Mouse (Mus musculus) intestine, postnatal 0 days (tissue): ENCODE results near the gene Vps11. TPM values are rescaled to one million over a fixed set of nuclear protein-coding genes. Genes with fewer than 3 reads are reported as not detected.
A peak's percentile ranks its signal among the peaks of the same experiment; 100 is the strongest.
"Not testable (repeated sequence)": the region's sequence is repeated elsewhere in the genome, so short reads cannot be mapped to it uniquely, and the experiment has no call there.

Source experiments
- ATAC-seq: fragments of 200-750 bp; cut with Nextera tagmentation; 2 replicates; pipeline ENCODE4 v1.8.0; 2017; ENCODE audit warnings: mild to moderate bottlenecking, moderate TSS enrichment, moderate library complexity
- H3K27ac ChIP-seq: fragments of 300-500 bp; sonication (generic); 2 replicates; pipeline ENCODE4 v1.5.1; 2014; ENCODE audit warnings: mild to moderate bottlenecking, low read depth, low read length, moderate library complexity
- H3K27me3 ChIP-seq: fragments of 300-500 bp; sonication (generic); replicated peaks from 2 replicates; pipeline ENCODE4 v1.6.1; 2014; ENCODE audit warnings: low read length, mixed read lengths; ENCODE audit not compliant: control insufficient read depth, insufficient read depth
- H3K36me3 ChIP-seq: fragments of 300-500 bp; sonication (generic); 2 replicates; pipeline ENCODE4 v1.6.1; 2014; ENCODE audit warnings: mild to moderate bottlenecking, moderate library complexity; ENCODE audit not compliant: control insufficient read depth, insufficient read depth
- H3K4me1 ChIP-seq: fragments of 300-500 bp; sonication (generic); replicated peaks from 2 replicates; pipeline ENCODE4 v1.6.1; 2014; ENCODE audit warnings: antibody characterized with exemption, low read length, mixed read lengths; ENCODE audit not compliant: control insufficient read depth, insufficient read depth
- H3K4me2 ChIP-seq: fragments of 300-500 bp; sonication (generic); replicated peaks from 2 replicates; pipeline ENCODE4 v1.6.1; 2014; ENCODE audit warnings: low read depth, mild to moderate bottlenecking, moderate library complexity
- H3K4me3 ChIP-seq: fragments of 300-500 bp; sonication (generic); 2 replicates; pipeline ENCODE4 v1.5.1; 2014; ENCODE audit warnings: low read depth, low read length
- H3K9ac ChIP-seq: fragments of 300-500 bp; sonication (generic); 2 replicates; pipeline ENCODE4 v1.6.1; 2014; ENCODE audit warnings: mild to moderate bottlenecking, low read depth, low read length
- H3K9me3 ChIP-seq: fragments of 300-500 bp; sonication (generic); 2 replicates; pipeline ENCODE4 v1.6.1; 2016; ENCODE audit warnings: mixed run types; ENCODE audit not compliant: control insufficient read depth
- CTCF ChIP-seq: sonication (generic); IDR thresholded peaks from 2 replicates; pipeline ENCODE4 v1.5.1; 2016; ENCODE audit warnings: low read depth, mild to moderate bottlenecking, control low read depth, antibody characterized with exemption, moderate library complexity
- whole genome bisulfite sequencing: fragments of 180-500 bp; shearing (Covaris S2); extraction: QIAGEN DNeasy Blood & Tissue Kit; methylation state at CpG from one replicate; pipeline ENCODE4 v1.1.7; 2014; 5-methylcytosine and 5-hydroxymethylcytosine counted together
- polyA plus RNA-seq: library from polyadenylated mRNA; unstranded; fragments of >200 nt; fragmentation: Nextera tagmentation; extraction: Ambion mirVana; gene quantifications from 2 replicates; pipeline ENCODE4 v1.2.1, GENCODE M21; 2015

Gene Vps11
- polyA plus RNA-seq, 1 experiment from 2014 or later, result 27.4 TPM

DNA sequence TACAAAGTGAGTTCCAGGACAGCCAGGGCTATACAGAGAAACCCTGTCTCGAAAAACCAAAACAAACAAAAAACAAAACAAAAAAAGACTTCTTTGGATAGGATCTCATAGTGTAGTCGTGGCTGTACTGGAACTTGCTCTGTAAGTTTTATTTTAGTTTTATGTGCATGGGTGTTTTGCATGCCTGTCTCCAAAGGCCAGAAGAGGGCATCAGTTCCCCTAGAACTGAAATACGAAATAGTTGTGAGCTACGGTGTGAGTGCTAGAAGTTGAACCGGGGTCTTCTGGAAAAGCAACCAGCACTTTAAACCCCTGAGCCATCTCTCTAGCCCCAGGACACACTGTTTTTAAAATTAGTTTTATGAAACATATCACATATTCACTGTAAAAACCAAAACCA lies 22.9 kb downstream of the Vps11 start:
- Histone ChIP-seq H3K36me3 (peaks cover 22% of the 10 kb centered on the region; the same call in 1 of the 2 replicates), H3K9me3 (no peaks in the 10 kb centered on the region), H3K27me3 (no peaks in the 10 kb centered on the region), H3K9ac (no peak overlapping the region), H3K4me2 (no peak overlapping the region), H3K27ac (no peak overlapping the region), H3K4me3 (no peak overlapping the region), H3K4me1 (no peaks in the 10 kb centered on the region)
- TF ChIP-seq CTCF, result peak; percentile 31; the same call in 1 of the 2 replicates
- no peak for ATAC-seq
- 82% methylated on average over 5 of the region's 5 CpGs for WGBS

- Histone ChIP-seq H3K4me3 (no peak overlapping the region), H3K36me3 (peaks cover 31% of the 10 kb centered on the region), H3K9ac (no peak overlapping the region), H3K9me3 (no peaks in the 10 kb centered on the region), H3K27ac (no peak overlapping the region), H3K27me3 (no peaks in the 10 kb centered on the region), H3K4me1 (no peaks in the 10 kb centered on the region), H3K4me2 (peak overlapping the region; percentile 93; the same call in 1 of the 2 replicates)
- no peak for ATAC-seq
- no peak for TF ChIP-seq CTCF
- 55% methylated on average over 9 of the region's 9 CpGs for WGBS
These were observed 23.9 kb downstream of the Vps11 start for GRCm38 (mm10) chr9:44337436-44338169.

- Histone ChIP-seq H3K4me3 (peak overlapping the region; percentile 67), H3K9me3 (no peaks in the 10 kb centered on the region), H3K4me1 (no peaks in the 10 kb centered on the region), H3K9ac (0 out of 2 replicates have a peak overlapping the region, but pooled peaks have one; percentile 22), H3K36me3 (peaks cover 35% of the 10 kb centered on the region), H3K27ac (no peak overlapping the region; the same call in 1 of the 2 replicates), H3K27me3 (no peaks in the 10 kb centered on the region), H3K4me2 (peak overlapping the region; percentile 93)
- 50% methylated on average over 3 of the region's 3 CpGs for WGBS
- no peak for ATAC-seq
- TF ChIP-seq CTCF, result no peak
These were observed 24.5 kb downstream of the Vps11 start for GRCm38 (mm10) chr9:44336964-44337363.

DNA sequence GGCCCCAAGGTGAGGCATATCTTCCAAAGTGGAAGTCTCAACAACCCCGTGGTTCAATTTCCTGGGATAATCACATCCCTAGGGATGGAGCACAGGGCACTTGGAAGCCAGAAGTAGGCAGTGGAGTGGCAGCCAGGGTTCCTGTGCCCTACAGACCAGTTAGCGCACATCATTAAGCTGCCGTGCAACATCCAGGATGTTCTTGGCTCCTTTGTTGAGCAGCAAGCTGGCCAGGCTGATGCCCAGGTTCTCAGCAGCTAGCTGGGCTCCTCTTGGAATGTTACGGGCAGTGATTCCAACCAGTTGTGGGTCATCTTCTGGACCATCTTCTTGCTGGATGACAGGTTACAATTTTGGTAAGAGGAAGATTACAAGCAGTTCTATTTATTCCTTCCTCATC lies 25.0 kb downstream of the Vps11 start:
- 23% methylated on average over 4 of the region's 4 CpGs for WGBS
- H3K4me3 ChIP-seq, result peak overlapping the region; percentile 67
- H3K4me1 ChIP-seq, ATAC-seq, H3K27ac ChIP-seq, H3K9me3 ChIP-seq, H3K27me3 ChIP-seq: not testable (repeated sequence)
- peak overlapping the region; percentile 93 for H3K4me2 ChIP-seq
- peaks cover 36% of the 10 kb centered on the region for H3K36me3 ChIP-seq
- 0 out of 2 replicates have a peak overlapping the region, but pooled peaks have one; percentile 22 for H3K9ac ChIP-seq

GRCm38 (mm10) chr9:44336093-44336406 lies 25.4 kb downstream of the Vps11 start:
- ATAC-seq, result no peak
- H3K27ac ChIP-seq, result no peak overlapping the region
- TF ChIP-seq CTCF, result no peak
- no peaks in the 10 kb centered on the region for H3K9me3 ChIP-seq
- H3K36me3 ChIP-seq, result peaks cover 37% of the 10 kb centered on the region
- H3K4me2 ChIP-seq, result peak overlapping the region; percentile 93
- no peaks in the 10 kb centered on the region for H3K4me1 ChIP-seq
- H3K9ac ChIP-seq, result peak overlapping the region; percentile 87
- WGBS, result 2% methylated on average over 5 of the region's 5 CpGs
- H3K4me3 ChIP-seq, result peak overlapping the region; percentile 67
- H3K27me3 ChIP-seq, result no peaks in the 10 kb centered on the region

- Histone ChIP-seq H3K4me1 (no peaks in the 10 kb centered on the region), H3K9me3 (no peaks in the 10 kb centered on the region), H3K27ac (peak overlapping the region; percentile 80), H3K27me3 (no peaks in the 10 kb centered on the region), H3K4me3 (peak overlapping the region; percentile 67), H3K4me2 (peak overlapping the region; percentile 93), H3K9ac (peak overlapping the region; percentile 87), H3K36me3 (peaks cover 38% of the 10 kb centered on the region)
- peak; percentile 5 for ATAC-seq
- under 1% methylated on average over 50 of the region's 50 CpGs for WGBS
- TF ChIP-seq CTCF, result no peak
These were observed 26.0 kb downstream of the Vps11 start for GRCm38 (mm10) chr9:44335331-44336092.
